Mouse (Mus musculus) brain, embryonic 18.5 days (tissue): Measurements from ENCODE around the gene D330020A13Rik.
"Not testable (repeated sequence)": the region's sequence is repeated elsewhere in the genome, so short reads cannot be mapped to it uniquely, and the experiment has no call there.

ENCODE experiments used
- DNase-seq: peaks from one replicate; pipeline ENCODE4 v3.0.0-alpha.2; 2012; ENCODE audit warnings: low read depth, low spot score

D330020A13Rik gene

DNA sequence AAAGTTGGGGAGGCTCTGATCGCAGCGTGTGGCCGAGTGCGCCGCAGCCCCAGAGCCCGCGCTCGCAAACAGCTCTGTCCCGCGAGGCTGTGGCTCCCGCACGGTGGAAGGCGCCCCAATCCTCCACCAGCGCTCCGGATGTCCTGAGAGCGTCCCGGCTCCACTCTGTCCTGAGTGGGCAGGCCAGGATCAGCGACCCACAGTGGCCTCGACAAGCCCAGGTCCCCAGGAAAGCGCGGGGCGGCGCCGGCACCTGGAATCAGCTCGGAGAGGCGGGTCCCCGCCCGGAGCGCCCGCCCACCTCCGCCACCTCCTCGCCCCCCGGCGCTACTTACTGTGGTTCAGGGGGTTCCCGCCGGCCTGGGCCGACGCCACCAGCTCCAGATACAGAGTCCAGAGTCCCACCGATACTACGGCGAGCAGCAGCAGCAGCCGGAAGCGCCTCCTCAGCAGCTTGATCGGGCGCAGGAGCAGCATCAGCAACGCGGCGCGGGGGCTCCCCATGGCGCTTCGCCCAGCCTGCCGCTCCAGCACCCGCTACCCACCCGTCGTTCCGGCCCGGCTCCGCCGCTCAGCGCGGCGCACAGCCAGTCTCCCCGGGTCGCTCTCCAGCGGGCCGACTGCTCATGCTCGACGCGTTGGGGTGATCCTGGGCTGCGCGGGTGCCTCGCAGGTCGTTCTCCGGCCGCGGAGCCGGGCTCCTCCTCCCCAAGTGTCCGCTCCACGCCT, at the start of gene D330020A13Rik, which contains the start of gene B4galnt3:
D330020A13Rik (plus strand) TSS at position 309 of the 729 bp plus-strand sequence.
B4galnt3 (minus strand) TSS at position 504 of the 729 bp plus-strand sequence.
- no peak for DNase-seq

DNA sequence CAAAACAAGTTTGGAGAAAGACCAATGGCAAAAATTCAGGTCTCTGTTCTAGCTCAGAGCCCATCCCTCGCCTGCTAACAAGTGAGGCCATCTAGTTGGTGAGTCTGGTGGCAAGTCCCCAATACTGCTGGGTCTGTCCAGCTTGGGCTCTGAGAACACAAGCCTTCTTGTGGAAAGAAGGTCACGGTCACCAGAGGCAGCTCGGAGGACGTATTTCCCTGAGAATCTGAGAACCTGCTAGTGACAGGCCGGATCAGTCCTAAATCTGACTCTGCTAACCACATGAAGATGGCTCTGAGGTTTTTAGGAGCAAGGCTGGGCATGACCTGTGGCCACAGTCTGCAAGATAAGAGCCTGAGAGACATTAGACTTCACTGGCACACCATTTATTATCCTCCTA, 47.5 kb upstream of the D330020A13Rik start:
- DNase-seq = no peak

DNA sequence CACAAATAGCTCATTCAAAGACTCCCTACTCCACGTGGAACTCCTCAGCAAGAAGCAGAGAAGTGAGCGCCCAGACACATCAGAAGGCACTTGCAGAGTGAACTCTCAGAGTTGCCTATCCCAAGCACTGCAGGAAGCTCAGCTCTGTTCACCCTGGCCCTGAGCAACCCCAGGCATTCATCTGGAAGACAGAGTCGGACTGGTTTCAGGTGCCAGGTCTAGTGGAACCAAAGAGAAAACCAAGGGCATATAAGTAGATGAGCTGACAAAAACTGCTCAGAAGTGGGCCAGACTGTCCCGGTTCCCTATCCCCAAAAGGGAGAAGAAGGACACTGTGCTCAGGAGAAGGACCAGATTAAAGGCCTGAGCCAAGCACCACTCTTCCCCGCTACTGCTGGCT, 44.3 kb upstream of the D330020A13Rik start:
- no peak for DNase-seq

DNA sequence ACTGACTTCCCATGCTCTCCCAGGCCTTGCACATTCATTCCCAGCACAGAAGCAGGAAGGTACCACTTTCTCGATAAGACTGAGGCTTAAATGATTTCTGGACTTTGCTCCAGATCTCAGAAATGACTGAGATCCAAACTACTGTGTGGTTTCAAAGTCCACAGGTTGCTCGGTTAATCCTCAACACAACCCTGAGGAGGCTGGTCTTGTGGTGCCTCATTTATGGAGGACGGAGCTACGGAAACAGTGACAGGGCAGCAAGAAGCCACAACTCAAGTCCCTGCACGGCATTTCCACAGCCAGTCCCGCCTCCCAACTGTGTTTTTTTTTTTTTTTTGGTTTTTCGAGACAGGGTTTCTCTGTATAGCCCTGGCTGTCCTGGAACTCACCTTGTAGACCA, 43.2 kb upstream of the D330020A13Rik start:
- DNase-seq = no peak

DNA sequence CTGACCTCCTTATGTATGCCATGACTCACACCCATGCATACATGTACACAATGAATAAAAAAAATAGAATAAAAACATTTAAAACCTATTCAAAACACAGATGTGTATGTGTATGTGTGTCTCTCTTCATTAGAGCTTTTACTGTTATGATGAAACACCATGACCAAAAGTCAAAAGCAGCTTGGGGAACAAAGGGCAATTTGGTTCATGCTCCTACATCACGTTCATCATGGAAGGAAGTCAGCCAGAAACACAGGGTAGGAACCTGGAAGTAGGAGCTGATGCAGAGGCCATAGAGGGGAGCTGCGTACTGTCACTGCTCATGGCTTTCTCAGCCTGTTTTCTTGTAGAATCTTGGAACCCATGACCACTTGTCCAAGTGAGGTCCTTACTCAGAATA, 41.4 kb upstream of the D330020A13Rik start:
- no peak for DNase-seq

DNA sequence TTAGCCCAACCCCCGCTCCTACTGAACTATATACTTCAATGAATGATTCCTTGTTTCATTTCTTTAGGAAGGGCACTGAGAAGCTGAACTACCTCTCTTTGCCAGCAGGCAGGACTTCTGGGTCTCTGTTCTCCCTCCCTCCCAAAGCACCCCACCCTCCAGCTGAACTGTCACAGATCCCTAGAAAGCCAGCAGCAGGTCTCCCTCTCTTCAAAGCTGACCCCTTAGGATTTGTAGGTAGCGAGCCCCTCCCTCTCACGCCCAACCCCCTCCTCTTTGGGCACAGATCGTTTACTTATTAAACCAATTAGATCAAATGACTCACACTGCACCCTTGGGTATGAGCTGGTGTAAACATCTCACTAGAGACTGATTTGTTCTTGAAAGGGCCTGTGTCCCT, 39.5 kb upstream of the D330020A13Rik start:
- DNase-seq = no peak

DNA sequence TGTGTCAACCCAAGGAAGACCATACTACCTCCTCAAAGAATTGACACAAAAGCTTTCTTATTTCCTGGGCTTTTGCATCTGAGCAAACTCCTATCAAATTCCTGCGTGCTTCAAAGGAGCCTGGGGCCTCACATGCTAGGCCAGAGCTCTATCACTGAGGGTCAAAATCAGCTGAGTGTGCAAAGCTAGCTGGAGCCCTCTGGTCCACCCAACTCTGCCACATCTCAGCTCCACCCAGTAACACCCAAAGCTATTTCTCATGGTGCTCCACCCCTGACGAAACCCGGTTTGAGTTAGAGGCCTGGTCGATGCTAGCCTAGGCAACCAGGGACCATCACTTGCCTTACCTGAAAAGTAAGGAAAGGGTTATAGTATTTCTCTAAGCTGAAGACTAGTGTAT, 39.0 kb upstream of the D330020A13Rik start:
- no peak for DNase-seq

DNA sequence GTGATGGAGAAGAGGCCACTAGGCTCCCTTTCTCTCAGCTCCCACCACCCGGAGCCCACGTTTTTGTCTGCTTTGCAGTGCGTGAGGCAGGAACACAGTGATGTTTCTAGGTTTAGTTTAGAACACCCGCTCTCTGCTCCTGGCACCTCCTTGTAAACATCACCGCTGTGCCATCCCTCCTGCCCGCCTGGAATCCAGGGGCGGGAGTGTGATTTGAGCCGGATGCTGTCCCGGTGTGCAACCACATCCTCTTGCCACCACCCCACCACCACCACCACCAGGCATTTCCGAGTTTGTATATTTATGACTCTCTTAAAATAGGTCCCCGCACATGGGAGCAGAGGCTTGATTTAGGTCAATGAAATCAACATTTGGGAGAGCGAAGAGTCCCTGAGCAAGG, 38.5 kb upstream of the D330020A13Rik start:
- DNase-seq = no peak

DNA sequence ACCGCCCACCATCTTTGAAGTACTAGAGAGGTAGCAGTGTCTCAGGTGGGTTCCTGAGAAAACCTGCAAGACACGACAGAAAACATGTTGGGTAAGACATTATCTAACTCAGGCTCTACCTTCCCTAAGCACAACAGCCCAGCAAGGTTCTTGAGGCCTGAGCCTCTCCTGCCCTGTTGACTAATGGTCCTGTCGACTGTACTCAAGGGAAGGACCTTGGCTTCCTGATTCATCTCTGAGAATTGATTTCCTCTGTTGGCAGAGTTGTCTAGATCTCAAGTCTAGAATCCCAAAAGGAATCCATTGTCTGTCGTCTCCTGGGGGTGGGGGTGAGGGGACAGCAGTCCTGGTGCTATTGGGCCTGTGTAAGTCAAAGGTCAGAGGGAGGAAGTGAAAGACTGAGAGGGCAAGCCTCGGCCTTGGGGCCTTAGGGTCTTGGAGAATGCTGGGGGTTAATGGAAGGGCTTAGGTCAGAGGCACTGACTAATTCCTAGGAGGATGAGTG, 37.7 kb upstream of the D330020A13Rik start:
- DNase-seq = no peak

DNA sequence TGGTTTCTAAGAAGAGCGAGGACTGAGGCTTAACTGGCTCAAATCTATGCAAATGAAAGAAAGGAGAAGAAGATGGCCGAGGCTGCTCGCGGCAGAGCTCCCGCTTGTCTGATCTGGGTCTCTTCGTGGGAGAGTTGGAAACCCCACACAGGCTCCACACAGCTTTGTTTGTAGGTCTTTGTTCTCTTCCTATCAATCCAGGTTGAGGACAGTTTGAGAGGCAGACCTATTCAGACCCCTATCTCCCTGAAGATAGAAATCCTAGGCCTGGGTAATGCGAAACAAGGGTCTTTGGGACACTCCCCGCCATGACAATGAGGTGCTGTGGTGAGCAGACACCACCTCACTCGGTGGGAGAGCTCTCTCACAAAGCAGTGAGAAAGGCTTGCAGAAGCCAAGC, 34.7 kb upstream of the D330020A13Rik start:
- DNase-seq = no peak

DNA sequence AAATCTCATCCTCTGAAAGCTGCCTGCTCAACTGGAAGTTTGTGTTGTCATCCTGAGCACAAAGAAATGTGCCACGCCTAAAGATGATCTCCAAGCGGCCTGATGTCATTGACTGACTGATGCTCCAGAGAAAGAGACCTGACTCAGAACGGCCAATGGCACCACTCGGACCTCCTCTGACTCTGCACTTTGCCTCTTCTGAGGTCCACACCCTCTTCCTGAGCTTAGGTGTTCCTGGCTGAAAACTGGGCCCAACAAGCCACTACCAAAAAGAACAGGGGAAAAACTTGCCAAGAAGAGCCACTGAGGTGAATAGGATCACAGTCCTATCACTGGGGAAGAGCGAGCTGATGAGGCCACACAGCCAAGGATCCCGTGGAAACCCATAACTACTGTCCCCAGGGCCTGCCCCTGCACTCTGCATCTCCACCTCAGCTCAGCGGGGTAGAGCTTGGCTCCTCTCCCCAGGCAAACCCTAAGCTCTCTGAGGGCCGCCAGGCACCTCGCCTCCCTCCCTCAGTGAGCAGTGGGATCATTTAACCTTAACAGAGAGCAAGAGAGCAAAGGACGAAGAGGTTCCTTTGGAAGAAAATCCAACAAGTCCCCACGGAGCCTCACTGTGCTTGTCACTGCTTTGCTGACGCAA, 31.2 kb upstream of the D330020A13Rik start:
- no peak for DNase-seq

DNA sequence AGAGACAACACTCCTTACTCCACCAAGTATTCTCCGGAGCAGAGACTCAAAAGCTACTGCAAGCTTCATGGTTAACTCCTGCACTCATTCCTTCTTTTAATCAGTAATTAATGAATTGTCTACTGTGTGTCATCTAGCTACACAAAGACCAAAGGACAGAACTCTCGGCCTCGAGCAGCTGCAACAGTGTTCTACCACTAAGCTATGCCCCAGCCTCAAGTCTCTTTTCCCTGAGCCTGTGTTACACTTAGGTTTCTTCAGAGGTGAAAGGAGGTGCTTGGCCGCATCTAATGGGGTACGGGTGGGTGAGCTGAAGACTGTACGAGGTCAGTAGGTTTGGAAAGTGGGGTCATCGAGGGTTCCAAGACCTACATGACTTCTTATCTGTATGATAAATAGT, 30.6 kb upstream of the D330020A13Rik start:
- no peak for DNase-seq

DNA sequence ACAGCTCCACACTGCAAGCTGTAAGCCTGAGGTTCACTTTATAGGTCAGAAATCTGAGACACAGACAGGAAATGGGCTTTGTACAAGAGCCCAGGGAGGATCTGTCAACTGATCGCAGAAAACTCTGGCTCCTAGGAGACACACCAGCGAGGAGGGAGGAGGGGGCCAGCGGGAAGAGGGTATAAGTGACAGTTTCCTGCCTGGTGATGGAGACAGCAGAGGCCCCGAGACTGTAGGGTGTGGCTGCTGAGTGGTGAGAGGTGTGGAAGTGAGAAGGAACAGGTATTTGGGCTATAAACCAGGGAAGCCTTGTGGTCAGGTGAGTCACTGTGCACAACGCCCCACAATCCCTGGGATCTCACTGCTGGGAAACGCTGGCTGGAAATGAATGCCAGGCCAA, 30.0 kb upstream of the D330020A13Rik start:
- no peak for DNase-seq

DNA sequence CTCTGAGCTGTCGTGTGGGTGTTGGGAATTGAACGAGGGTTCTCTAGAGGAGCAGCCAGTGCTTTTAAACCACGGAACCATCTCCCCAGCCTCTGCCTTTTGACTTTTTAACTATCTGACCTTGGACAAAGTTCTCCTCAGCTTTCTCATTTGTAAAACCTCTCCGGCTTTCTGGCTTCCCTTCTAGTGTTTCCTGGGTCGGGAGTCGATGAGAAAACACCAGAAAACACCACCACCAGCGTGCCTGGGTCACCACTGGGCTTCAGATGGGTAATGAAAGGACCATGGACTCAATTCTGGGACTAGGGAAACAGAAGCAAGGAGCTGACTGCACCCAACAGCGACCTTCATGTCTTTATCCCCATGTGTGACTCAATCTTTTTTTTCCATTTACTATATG, 20.0 kb upstream of the D330020A13Rik start:
- no peak for DNase-seq

DNA sequence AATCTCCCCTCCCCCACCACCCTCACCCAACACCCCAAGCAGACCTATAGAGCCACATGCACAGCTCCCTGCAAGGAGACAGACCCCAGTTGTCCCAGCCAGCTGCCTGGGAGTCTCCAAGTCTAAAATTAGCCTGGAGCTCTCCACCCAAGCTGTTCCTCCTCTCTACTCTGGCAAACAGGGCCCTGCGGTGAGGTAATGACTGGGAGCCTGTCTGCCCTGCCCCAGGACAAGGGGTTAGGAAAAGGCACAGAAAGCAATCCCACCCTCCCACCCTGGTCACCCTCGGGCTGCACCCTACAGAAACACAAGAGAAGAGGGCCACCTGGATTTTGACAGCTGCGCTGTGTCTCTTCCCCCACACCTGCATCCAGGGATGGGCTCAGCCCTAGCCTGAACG, 19.3 kb upstream of the D330020A13Rik start:
- DNase-seq = no peak

DNA sequence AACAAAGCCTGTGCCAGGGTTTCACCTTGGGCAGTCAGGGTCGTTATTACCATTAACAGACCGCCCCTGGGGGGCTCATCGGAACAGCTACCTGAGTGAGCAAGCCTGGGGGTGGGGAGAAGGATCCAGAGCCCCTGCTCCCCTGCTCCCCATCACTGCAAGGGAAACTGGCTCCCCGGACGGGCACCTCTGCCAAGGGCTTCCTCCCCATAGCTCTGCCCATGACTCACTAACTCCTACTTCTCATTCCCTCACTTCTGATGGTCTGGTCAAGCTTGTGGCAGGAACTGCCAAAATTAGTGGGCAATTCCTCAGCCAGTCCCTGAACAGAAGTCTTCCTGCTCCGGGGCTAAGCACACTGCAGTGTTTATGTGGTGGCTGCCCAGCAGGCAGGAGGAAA, 18.9 kb upstream of the D330020A13Rik start:
- no peak for DNase-seq

DNA sequence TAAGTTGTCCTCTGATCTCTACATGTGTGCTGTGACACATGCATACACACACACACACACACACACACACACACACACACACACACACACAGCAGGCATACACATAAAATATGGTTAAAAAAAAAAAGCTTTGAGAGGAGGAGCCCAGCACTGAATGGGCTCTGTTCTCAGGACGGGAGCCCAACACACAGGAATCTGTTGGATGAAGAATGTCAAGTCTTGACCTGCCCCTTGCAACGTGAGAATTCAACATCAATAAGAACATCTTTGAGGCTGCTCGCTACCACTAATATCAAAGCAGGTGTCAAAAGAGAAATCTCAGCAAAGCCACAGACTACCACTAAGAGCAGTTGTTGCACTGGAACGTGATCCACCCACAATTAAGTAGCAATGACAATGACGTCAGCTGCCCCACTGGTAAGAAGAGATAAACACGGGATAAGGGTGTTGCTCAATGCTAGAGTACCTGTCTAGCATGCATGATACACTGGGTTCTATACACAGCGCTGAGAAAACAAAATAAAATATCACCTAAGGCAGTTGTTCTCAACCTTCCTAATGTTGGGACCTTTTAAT, 17.2 kb upstream of the D330020A13Rik start:
- no peak for DNase-seq

DNA sequence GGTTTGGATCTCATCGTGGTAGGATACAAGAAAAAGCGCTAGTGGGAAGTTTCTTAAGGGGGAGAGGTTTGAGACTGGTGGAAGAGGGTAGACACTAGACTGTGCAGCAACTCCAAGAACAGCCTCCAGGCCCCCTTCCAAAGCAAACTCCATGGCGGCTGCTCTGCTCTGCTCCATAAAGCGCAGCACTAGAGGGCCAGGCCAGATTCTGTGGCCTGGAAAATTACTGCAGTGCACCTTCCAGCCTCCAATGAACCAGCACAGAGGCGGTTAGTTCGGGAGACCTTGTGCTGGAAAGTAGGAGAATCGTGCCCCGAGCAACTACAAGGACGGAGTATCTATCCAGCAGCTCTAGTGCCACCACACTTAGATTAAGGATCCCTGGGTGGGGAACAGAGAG, 6.9 kb upstream of the D330020A13Rik start:
- no peak for DNase-seq

DNA sequence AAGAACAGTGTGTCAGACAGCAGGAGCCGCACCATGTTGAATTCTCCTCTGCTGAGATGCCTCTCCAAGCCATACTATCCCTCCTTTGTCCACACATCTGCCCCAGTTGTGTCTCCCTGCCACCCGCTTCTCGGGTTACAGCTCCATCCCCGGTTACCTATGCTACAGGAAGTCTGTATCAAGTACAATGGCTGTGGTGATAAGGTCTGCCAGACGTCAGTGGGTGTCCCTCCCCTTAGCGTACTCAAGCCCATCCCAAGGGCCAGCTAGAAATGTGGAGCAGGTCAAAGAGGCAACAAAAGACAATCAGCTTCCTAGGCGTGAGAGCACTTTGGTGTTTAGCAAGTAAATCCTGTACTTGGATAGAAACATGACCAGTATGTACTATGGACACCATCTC, 5.6 kb upstream of the D330020A13Rik start:
- no peak for DNase-seq

DNA sequence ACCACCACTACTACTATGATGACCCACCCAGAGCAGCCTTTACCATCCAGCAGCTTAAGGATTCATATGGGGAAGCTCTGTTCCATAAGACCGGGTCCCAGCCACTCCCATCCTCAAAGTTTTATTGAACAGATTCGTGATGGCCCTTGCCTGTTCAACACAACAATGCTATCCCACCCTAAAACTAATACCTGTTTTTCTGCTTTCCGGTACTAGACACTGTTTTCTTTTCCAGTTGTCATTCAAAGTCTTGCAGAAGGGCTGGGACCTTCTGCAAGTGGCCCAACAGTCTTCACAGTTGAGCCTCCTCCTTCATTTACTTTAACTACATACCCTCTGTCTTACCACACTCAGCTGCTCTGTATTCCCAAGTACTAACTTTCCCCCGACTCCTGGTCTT, 4.7 kb upstream of the D330020A13Rik start:
- no peak for DNase-seq

DNA sequence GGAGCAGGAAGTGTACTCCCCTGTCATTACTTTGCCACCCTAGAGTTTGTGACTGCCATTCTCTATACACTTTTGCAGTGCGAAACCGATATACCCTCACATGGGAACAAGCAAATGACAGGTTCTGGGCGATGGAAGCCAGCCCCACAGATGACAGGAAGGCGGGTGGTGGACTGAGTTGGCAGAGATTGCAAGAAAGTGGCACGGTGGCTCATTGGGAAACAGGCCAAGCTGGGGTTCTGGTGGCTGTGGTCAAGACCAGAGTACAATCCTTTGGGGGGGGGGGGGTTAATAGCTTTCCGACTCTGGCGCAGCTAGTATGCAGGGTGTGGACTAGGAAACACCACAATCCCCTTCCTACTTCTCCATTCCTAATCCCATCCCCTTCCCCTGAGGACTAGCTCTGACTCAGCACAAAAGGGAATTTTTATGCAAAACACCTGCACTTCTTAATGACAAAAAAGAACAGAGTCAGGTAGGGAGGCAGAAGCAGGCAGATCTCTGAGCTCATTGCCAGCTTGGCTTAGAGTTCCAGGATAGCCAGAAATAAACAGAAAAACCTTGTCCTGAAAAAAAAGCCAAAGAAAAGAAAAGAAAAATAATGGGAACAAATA, 2.7 kb upstream of the D330020A13Rik start:
- no peak for DNase-seq

DNA sequence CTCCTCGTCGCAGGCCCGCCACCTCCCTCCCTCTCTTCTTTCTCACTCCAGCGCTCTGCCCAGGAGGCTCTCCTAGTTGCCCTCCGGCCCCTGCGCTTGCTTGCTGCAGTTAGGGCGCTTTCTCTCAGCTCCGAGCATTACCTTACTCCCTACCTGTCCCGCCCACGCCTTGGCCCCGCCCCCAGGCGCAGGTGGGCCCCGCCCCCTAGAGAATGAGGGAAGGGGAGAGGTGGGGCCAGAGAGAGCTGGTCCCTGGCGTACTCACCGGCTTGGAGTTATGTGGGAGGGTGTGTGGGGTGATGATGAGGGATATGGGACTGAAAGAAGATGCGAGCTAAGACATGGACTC, 595 bp downstream of the D330020A13Rik start:
- DNase-seq = no peak

DNA sequence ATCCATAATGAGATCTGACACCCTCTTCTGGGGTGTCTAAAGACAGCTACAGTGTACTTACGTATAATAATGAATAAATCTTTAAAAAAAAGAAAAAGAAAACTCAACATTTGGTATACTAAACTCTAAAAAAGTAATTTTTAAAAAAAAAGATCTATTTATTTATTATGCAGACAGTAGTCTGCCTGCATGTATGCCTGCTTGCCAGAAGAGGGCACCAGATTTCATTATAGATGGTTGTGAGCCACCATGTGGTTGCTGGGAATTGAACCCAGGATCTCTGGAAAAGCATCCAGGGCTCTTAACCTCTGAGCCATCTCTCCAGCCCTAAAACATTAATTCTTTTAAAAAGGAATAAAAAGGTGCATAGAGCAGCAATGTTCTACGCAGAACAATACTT, 2.4 kb downstream of the D330020A13Rik start:
- DNase-seq = not testable (repeated sequence)
